Mouse (Mus musculus) kidney, embryonic 14.5 days (tissue): Measurements from ENCODE around the gene Gm10160. TPM values are rescaled to one million over a fixed set of nuclear protein-coding genes. Genes with fewer than 3 reads are reported as not detected.

ENCODE experiments used
- ATAC-seq: fragments of 200-750 bp; cut with Nextera tagmentation; 2 replicates; pipeline ENCODE4 v1.8.0; 2017; ENCODE audit warnings: moderate number of reproducible peaks, mild to moderate bottlenecking, moderate TSS enrichment, moderate library complexity; ENCODE audit not compliant: low FRiP score, low TSS enrichment
- H3K27ac ChIP-seq: fragments of 300-500 bp; sonication (generic); 2 replicates; pipeline ENCODE4 v1.5.1; 2014; ENCODE audit warnings: low read depth, mild to moderate bottlenecking, low read length, moderate library complexity, mixed read lengths
- H3K27me3 ChIP-seq: fragments of 300-500 bp; sonication (generic); 2 replicates; pipeline ENCODE4 v1.6.1; 2014; ENCODE audit warnings: mild to moderate bottlenecking, low read length; ENCODE audit not compliant: control insufficient read depth, insufficient read depth
- H3K36me3 ChIP-seq: fragments of 300-500 bp; sonication (generic); 2 replicates; pipeline ENCODE4 v1.6.1; 2014; ENCODE audit warnings: low read length, mixed read lengths; ENCODE audit not compliant: control insufficient read depth, insufficient read depth
- H3K4me1 ChIP-seq: fragments of 300-500 bp; sonication (generic); 2 replicates; pipeline ENCODE4 v1.6.1; 2014; ENCODE audit warnings: low read length, mixed read lengths; ENCODE audit not compliant: control insufficient read depth, insufficient read depth
- H3K4me2 ChIP-seq: fragments of 300-500 bp; sonication (generic); replicated peaks from 2 replicates; pipeline ENCODE4 v1.6.1; 2014; ENCODE audit warnings: low read depth, mild to moderate bottlenecking, low read length
- H3K4me3 ChIP-seq: fragments of 300-500 bp; sonication (generic); 2 replicates; pipeline ENCODE4 v1.5.1; 2014; ENCODE audit warnings: mild to moderate bottlenecking, low read length
- H3K9ac ChIP-seq: fragments of 300-500 bp; sonication (generic); 2 replicates; pipeline ENCODE4 v1.6.1; 2014; ENCODE audit warnings: low read depth, mild to moderate bottlenecking, low read length, moderate library complexity
- H3K9me3 ChIP-seq: fragments of 300-500 bp; sonication (generic); 2 replicates; pipeline ENCODE4 v1.6.1; 2016; ENCODE audit warnings: low read length; ENCODE audit not compliant: control insufficient read depth
- WGBS: fragments of 180-500 bp; shearing (Covaris S2); extraction: QIAGEN DNeasy Blood & Tissue Kit; methylation state at CpG from one replicate; pipeline ENCODE4 v1.1.7; 2014; 5-methylcytosine and 5-hydroxymethylcytosine counted together
- polyA plus RNA-seq: library from polyadenylated mRNA; unstranded; fragments of >200 nt; fragmentation: Nextera tagmentation; extraction: Ambion mirVana; gene quantifications from 2 replicates; pipeline ENCODE4 v1.2.1, GENCODE M21; 2014

Gene Gm10160
- not detected in 2 replicates for polyA plus RNA-seq

DNA sequence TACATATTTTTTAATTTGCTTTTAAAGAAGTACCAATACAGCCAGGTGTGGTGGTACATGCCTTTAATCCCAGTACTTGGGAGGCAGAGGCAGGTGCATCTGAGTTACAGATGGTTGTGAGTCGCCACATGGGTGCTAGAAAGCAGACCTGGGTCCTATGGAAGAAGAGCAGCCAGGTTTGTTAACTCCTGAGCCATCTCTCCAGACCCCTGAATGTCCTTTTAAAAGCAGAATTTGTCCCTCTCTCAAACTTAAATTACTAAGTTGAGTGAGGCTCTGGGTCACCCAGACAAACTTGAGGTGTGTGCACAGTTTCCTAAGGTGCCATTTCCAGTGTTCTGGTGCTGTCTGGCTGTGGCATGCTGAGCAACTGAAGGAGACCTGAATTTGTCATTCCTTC, at the start of gene Gm10160:
Gm10160 (minus strand) TSS at position 101 of the 400 bp plus-strand sequence.
- H3K9ac ChIP-seq, result no peak within 1 kb of the TSS
- peaks cover 3% of the 10 kb centered on the region; the same call in 1 of the 2 replicates for H3K4me1 ChIP-seq
- H3K27ac ChIP-seq, result no peak within 1 kb of the TSS
- no peak within 1 kb of the TSS for H3K4me2 ChIP-seq
- peaks cover 11% of the 10 kb centered on the region; the same call in 1 of the 2 replicates for H3K27me3 ChIP-seq
- ATAC-seq, result no peak
- H3K36me3 ChIP-seq, result no peaks in the 10 kb centered on the region
- no peak within 1 kb of the TSS for H3K4me3 ChIP-seq
- no peaks in the 10 kb centered on the region for H3K9me3 ChIP-seq
- 86% methylated on average over 1 of the region's 1 CpGs for WGBS

DNA sequence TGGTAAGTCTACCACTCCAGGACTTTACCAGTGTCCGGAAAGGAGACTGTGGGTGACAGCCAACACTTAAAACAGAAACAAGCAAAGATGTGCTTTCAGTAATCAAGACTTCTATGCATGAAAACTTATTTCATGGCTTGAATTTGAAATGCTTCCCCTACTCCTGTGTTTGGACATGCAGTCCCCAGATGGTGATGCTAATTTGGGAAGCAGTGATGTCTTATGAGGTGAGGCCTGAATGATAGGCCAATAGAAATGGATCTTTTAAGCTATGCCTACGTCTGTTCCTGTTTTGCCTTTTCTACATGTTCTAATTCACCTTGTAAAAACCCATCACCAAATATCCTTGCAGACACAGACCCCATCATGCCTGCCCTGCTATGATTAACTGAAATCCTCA, 49.3 kb upstream of the Gm10160 start:
- H3K27me3 ChIP-seq, result no peaks in the 10 kb centered on the region
- H3K9me3 ChIP-seq, result no peaks in the 10 kb centered on the region
- 92% methylated on average over 2 of the region's 2 CpGs for WGBS
- no peak for ATAC-seq
- no peaks in the 10 kb centered on the region; the same call in 1 of the 2 replicates for H3K36me3 ChIP-seq
- no peak overlapping the region for H3K27ac ChIP-seq
- no peak overlapping the region for H3K4me2 ChIP-seq
- peaks cover 5% of the 10 kb centered on the region; the same call in 1 of the 2 replicates for H3K4me1 ChIP-seq
- H3K9ac ChIP-seq, result no peak overlapping the region
- no peak overlapping the region for H3K4me3 ChIP-seq

DNA sequence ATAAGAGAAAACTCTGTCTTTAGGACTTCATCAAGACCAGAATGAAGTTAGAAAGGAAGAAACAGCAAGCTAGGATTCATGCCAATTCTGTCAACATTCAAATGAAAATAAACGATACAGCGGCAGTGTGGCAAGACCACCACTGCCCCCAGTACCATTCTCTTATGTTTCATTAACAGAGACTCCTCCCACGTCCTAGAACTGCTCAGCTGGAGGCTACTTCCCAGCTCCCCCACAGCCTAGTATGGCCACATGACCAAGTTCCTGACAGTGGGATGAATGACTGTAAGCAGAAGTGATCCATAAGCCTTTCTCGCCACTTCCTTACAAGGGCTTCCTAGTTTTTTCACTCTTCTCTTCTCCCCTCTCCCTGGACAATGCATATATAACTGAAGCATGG, 48.5 kb upstream of the Gm10160 start:
- Histone ChIP-seq H3K36me3 (peaks cover 4% of the 10 kb centered on the region; the same call in 1 of the 2 replicates), H3K27ac (no peak overlapping the region), H3K4me3 (no peak overlapping the region), H3K4me1 (peaks cover 5% of the 10 kb centered on the region; the same call in 1 of the 2 replicates), H3K27me3 (no peaks in the 10 kb centered on the region), H3K4me2 (no peak overlapping the region), H3K9me3 (no peaks in the 10 kb centered on the region), H3K9ac (no peak overlapping the region)
- WGBS, result 30% methylated on average over 4 of the region's 4 CpGs
- ATAC-seq, result peak; percentile 57; the same call in 1 of the 2 replicates

DNA sequence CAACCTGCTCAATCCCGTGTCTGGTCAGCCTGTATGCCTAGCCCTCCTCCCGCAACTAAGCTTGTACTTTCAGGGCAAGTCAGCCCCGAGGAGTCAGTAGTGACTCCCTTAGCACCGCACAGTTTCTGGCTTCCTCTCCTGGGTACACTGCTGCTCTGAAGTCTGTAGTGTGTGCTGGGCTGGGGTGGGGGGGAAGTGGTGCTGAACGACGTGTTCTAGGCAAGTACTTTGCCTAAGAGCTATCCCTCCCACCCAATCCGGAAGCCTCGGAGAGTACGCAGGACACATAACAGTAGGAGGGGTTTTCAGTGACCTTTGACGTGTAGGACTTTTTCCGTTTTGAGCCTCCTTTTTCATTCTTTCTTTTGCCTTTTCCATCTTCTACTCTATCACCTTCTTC, 43.8 kb upstream of the Gm10160 start:
- ATAC-seq, result no peak
- Histone ChIP-seq H3K4me2 (no peak overlapping the region), H3K4me1 (peaks cover 2% of the 10 kb centered on the region; the same call in 1 of the 2 replicates), H3K27ac (no peak overlapping the region), H3K36me3 (peaks cover 4% of the 10 kb centered on the region; the same call in 1 of the 2 replicates), H3K9me3 (no peaks in the 10 kb centered on the region), H3K9ac (no peak overlapping the region), H3K4me3 (no peak overlapping the region), H3K27me3 (no peaks in the 10 kb centered on the region)
- WGBS, result 47% methylated on average over 11 of the region's 11 CpGs

DNA sequence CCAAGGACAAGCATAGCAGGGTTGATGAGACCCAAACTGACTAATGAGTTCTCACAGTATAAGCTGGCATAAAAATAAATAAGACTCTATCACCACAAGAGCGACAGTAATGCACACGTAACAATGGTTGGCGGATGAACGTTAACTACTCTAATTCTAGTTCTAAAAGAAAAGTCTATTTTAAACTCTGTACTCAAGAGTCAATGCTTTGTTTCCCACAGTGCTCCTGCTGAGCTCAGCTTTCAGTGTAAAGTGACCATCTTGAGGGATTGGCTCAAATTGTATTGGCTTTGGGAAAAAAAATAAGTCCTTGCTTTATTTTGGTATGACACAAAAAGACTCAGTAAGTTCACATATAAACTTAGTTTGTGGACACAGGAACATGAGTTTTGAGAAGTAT, 29.5 kb upstream of the Gm10160 start:
- H3K36me3 ChIP-seq, result peaks cover 8% of the 10 kb centered on the region; the same call in 1 of the 2 replicates
- H3K27me3 ChIP-seq, result no peaks in the 10 kb centered on the region
- no peaks in the 10 kb centered on the region for H3K9me3 ChIP-seq
- no peak overlapping the region for H3K27ac ChIP-seq
- 90% methylated on average over 4 of the region's 4 CpGs for WGBS
- no peaks in the 10 kb centered on the region for H3K4me1 ChIP-seq
- H3K9ac ChIP-seq, result no peak overlapping the region
- H3K4me3 ChIP-seq, result no peak overlapping the region
- no peak for ATAC-seq
- no peak overlapping the region for H3K4me2 ChIP-seq

DNA sequence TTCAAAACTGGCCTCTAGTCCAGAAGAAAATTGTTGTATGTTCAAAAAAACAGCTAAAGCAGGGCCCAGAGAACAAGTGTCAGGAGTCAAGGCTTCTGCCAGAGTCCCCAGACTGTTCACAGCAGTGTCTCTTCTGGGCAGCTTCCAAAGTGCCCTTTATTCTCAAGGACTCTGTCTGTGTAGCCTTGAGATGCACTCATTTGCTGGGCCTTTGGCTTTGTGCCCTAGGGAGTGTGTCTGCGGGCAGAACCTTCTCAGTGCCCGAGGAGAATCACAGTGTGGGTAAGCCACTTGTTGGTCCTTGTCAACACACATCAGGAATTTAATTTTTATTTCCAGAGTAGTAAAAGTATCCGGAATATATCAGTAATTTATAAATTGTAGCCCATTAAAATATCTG, 26.0 kb upstream of the Gm10160 start:
- Histone ChIP-seq H3K27me3 (no peaks in the 10 kb centered on the region), H3K4me3 (no peak overlapping the region), H3K27ac (no peak overlapping the region), H3K9ac (no peak overlapping the region), H3K4me2 (no peak overlapping the region), H3K9me3 (no peaks in the 10 kb centered on the region), H3K4me1 (no peaks in the 10 kb centered on the region), H3K36me3 (peaks cover 8% of the 10 kb centered on the region; the same call in 1 of the 2 replicates)
- 92% methylated on average over 3 of the region's 3 CpGs for WGBS
- ATAC-seq, result no peak

DNA sequence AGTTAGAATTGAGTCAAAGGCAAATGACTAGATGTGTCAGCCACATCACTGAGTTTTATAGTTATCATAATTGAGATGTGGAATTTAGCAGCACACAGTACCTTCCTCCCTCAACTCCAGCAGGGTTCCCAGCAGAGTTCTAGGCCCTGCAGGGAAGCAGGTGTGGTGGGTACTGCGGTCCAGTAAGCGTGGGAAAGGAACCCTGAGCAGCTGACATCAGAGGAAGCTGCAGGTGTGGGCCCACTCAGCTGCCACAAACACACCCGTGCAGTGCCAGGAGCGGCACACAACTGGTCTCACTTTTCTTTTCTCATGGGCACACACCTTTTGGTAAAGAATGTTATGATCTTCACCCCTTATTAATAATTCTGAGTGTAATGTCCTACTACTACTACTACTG, 25.2 kb upstream of the Gm10160 start:
- Histone ChIP-seq H3K27ac (no peak overlapping the region), H3K27me3 (no peaks in the 10 kb centered on the region), H3K4me3 (no peak overlapping the region), H3K9me3 (no peaks in the 10 kb centered on the region), H3K4me1 (no peaks in the 10 kb centered on the region), H3K36me3 (peaks cover 3% of the 10 kb centered on the region; the same call in 1 of the 2 replicates), H3K9ac (no peak overlapping the region), H3K4me2 (no peak overlapping the region)
- ATAC-seq, result no peak
- 89% methylated on average over 4 of the region's 4 CpGs for WGBS

DNA sequence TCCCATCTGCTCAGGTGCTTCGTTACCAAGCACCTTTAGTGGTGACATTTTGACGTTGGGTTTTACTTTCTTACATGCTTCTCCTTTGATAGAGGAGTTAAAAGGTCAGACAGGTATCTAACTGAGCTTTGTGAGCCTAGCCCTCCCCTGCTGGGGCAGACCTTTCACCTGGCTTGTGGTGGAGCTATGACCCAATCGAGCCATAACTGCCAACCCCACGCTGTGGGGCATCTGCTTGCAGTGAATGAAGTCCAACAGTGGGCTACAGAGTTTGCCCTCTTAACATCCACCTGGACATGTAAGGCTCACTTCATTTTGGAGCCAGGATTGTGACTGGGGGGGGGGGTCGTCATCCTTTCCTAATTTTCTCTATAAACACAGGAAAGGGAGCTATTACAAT, 24.7 kb upstream of the Gm10160 start:
- Histone ChIP-seq H3K36me3 (peaks cover 3% of the 10 kb centered on the region; the same call in 1 of the 2 replicates), H3K9ac (no peak overlapping the region), H3K4me1 (no peaks in the 10 kb centered on the region), H3K27ac (no peak overlapping the region), H3K4me2 (no peak overlapping the region), H3K9me3 (no peaks in the 10 kb centered on the region), H3K27me3 (no peaks in the 10 kb centered on the region), H3K4me3 (no peak overlapping the region)
- ATAC-seq, result no peak
- 84% methylated on average over 5 of the region's 5 CpGs for WGBS

DNA sequence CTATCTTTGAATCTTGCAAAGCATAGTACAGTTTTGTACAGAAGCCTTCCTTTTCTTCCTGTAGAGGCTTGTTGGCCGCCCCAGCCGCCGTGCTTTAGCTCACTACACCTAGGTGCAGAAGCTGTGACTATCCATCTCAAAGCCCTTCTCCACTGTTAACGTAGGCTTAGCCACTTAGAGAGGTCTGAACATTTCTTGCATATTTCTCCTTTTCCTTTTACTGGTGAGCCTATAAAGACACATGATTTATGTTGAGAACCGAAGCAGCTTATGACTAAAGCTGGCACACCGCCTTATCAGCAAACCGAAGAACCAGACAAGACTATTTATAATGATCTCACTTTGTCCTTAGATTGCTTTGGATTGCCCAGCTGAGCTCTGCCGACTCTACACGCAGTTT, 19.8 kb upstream of the Gm10160 start:
- no peak overlapping the region for H3K4me3 ChIP-seq
- H3K36me3 ChIP-seq, result no peaks in the 10 kb centered on the region

More for the DNA sequence above, 19.8 kb upstream of the Gm10160 start:
- WGBS, result 75% methylated on average over 9 of the region's 9 CpGs
- no peaks in the 10 kb centered on the region for H3K27me3 ChIP-seq
- H3K4me1 ChIP-seq, result no peaks in the 10 kb centered on the region
- no peak overlapping the region for H3K4me2 ChIP-seq
- ATAC-seq, result no peak
- H3K27ac ChIP-seq, result no peak overlapping the region
- no peaks in the 10 kb centered on the region for H3K9me3 ChIP-seq
- H3K9ac ChIP-seq, result no peak overlapping the region
